Mouse (Mus musculus): ENCODE data around the gene Clrn2. TPM values are rescaled to one million over a fixed set of nuclear protein-coding genes. Genes with fewer than 3 reads are reported as not detected.
A peak's percentile ranks its signal among the peaks of the same experiment; 100 is the strongest.

Gene Clrn2
- polyA plus RNA-seq, 1 experiment from 2014 or later = not detected

- peaks cover 6% of the 10 kb centered on the region; the same call in 1 of the 2 replicates for H3K4me1 ChIP-seq
- 97% methylated on average over 1 of the region's 1 CpGs for WGBS
- H3K4me3 ChIP-seq (replicated peaks) = no peak overlapping the region
- H3K4me2 ChIP-seq = no peak overlapping the region
- no peak overlapping the region for H3K27ac ChIP-seq (replicated peaks)
- H3K9ac ChIP-seq (replicated peaks) = no peak overlapping the region
- no peaks in the 10 kb centered on the region for H3K9me3 ChIP-seq (replicated peaks)
- H3K27me3 ChIP-seq (replicated peaks) = no peaks in the 10 kb centered on the region; the same call in 1 of the 2 replicates
- H3K36me3 ChIP-seq = no peaks in the 10 kb centered on the region
- no peak for ATAC-seq (ENCODE audit: low FRiP score)
Measured at GRCm38 (mm10) chr5:45473521-45473920, 20.0 kb downstream of the Clrn2 start.

- Histone ChIP-seq H3K27me3 (replicated peaks) (no peaks in the 10 kb centered on the region; the same call in 1 of the 2 replicates), H3K4me1 (peaks cover 6% of the 10 kb centered on the region; the same call in 1 of the 2 replicates), H3K4me3 (replicated peaks) (no peak overlapping the region), H3K27ac (replicated peaks) (no peak overlapping the region), H3K36me3 (no peaks in the 10 kb centered on the region), H3K4me2 (no peak overlapping the region), H3K9me3 (replicated peaks) (no peaks in the 10 kb centered on the region), H3K9ac (replicated peaks) (no peak overlapping the region)
- ATAC-seq (ENCODE audit: low FRiP score) = peak; percentile 65; the same call in 1 of the 2 replicates
- 32% methylated on average over 6 of the region's 6 CpGs for WGBS
Measured at GRCm38 (mm10) chr5:45474215-45474614, 20.7 kb downstream of the Clrn2 start.

- Histone ChIP-seq H3K4me3 (replicated peaks) (no peak overlapping the region), H3K9ac (replicated peaks) (no peak overlapping the region), H3K27ac (replicated peaks) (no peak overlapping the region), H3K27me3 (replicated peaks) (no peaks in the 10 kb centered on the region; the same call in 1 of the 2 replicates), H3K4me2 (no peak overlapping the region), H3K36me3 (no peaks in the 10 kb centered on the region), H3K9me3 (replicated peaks) (no peaks in the 10 kb centered on the region), H3K4me1 (peaks cover 6% of the 10 kb centered on the region; the same call in 1 of the 2 replicates)
- 80% methylated on average over 3 of the region's 4 CpGs for WGBS
- ATAC-seq (ENCODE audit: low FRiP score) = no peak
Measured at GRCm38 (mm10) chr5:45474758-45475157, 21.2 kb downstream of the Clrn2 start.

GRCm38 (mm10) chr5:45475771-45476170 lies 22.2 kb downstream of the Clrn2 start:
- Histone ChIP-seq H3K27me3 (replicated peaks) (no peaks in the 10 kb centered on the region; the same call in 1 of the 2 replicates), H3K36me3 (no peaks in the 10 kb centered on the region), H3K4me1 (peaks cover 6% of the 10 kb centered on the region; the same call in 1 of the 2 replicates), H3K4me3 (replicated peaks) (no peak overlapping the region), H3K9ac (replicated peaks) (no peak overlapping the region), H3K4me2 (no peak overlapping the region), H3K9me3 (replicated peaks) (no peaks in the 10 kb centered on the region), H3K27ac (replicated peaks) (no peak overlapping the region)
- 93% methylated on average over 5 of the region's 5 CpGs for WGBS
- ATAC-seq (ENCODE audit: low FRiP score) = no peak

GRCm38 (mm10) chr5:45476288-45476687 lies 22.7 kb downstream of the Clrn2 start:
- no peak for ATAC-seq (ENCODE audit: low FRiP score)
- H3K36me3 ChIP-seq = no peaks in the 10 kb centered on the region
- H3K27ac ChIP-seq (replicated peaks) = no peak overlapping the region
- no peak overlapping the region for H3K9ac ChIP-seq (replicated peaks)
- 26% methylated on average over 6 of the region's 6 CpGs for WGBS
- no peaks in the 10 kb centered on the region for H3K9me3 ChIP-seq (replicated peaks)
- H3K4me3 ChIP-seq (replicated peaks) = no peak overlapping the region
- H3K4me2 ChIP-seq = peak overlapping the region; percentile 11; the same call in 1 of the 2 replicates
- peaks cover 6% of the 10 kb centered on the region; the same call in 1 of the 2 replicates for H3K4me1 ChIP-seq
- no peaks in the 10 kb centered on the region; the same call in 1 of the 2 replicates for H3K27me3 ChIP-seq (replicated peaks)

GRCm38 (mm10) chr5:45477601-45478000 lies 24.1 kb downstream of the Clrn2 start:
- Histone ChIP-seq H3K9ac (replicated peaks) (no peak overlapping the region), H3K9me3 (replicated peaks) (no peaks in the 10 kb centered on the region), H3K27me3 (replicated peaks) (no peaks in the 10 kb centered on the region; the same call in 1 of the 2 replicates), H3K4me1 (peaks cover 6% of the 10 kb centered on the region; the same call in 1 of the 2 replicates), H3K4me2 (no peak overlapping the region), H3K4me3 (replicated peaks) (no peak overlapping the region), H3K27ac (replicated peaks) (no peak overlapping the region), H3K36me3 (no peaks in the 10 kb centered on the region)
- WGBS = 84% methylated on average over 7 of the region's 7 CpGs
- no peak for ATAC-seq (ENCODE audit: low FRiP score)

DNA sequence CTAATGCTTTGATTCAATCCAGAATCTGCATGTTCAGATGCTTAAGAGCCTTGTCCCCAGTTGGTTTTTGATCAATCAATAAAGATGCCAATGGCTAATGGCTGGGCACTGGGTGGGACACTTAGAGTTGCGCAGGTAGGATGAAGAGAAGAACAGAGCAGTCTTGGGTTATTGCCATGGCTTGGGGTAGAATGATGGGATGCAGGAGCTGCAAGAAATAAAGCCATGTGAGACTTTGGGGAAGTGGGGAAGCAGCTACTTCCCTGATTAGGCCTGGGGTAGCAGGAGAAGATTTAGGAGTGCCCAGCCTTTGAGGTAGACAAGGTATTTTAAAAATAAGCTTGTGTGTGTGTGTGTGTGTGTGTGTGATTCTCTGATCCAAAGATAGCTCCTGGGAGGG lies 26.5 kb downstream of the Clrn2 start:
- Histone ChIP-seq H3K36me3 (no peaks in the 10 kb centered on the region), H3K9ac (replicated peaks) (no peak overlapping the region), H3K4me1 (peaks cover 6% of the 10 kb centered on the region; the same call in 1 of the 2 replicates), H3K4me2 (no peak overlapping the region), H3K27ac (replicated peaks) (no peak overlapping the region), H3K4me3 (replicated peaks) (no peak overlapping the region), H3K9me3 (replicated peaks) (no peaks in the 10 kb centered on the region), H3K27me3 (replicated peaks) (no peaks in the 10 kb centered on the region; the same call in 1 of the 2 replicates)
- no peak for ATAC-seq (ENCODE audit: low FRiP score)
- WGBS = 98% methylated on average over 1 of the region's 1 CpGs

GRCm38 (mm10) chr5:45481125-45481524 lies 27.6 kb downstream of the Clrn2 start:
- 88% methylated on average over 2 of the region's 2 CpGs for WGBS
- Histone ChIP-seq H3K4me3 (replicated peaks) (no peak overlapping the region), H3K4me1 (peaks cover 5% of the 10 kb centered on the region; the same call in 1 of the 2 replicates), H3K9me3 (replicated peaks) (no peaks in the 10 kb centered on the region), H3K27me3 (replicated peaks) (no peaks in the 10 kb centered on the region; the same call in 1 of the 2 replicates), H3K27ac (replicated peaks) (no peak overlapping the region), H3K4me2 (no peak overlapping the region), H3K36me3 (no peaks in the 10 kb centered on the region), H3K9ac (replicated peaks) (no peak overlapping the region)
- ATAC-seq (ENCODE audit: low FRiP score) = no peak

GRCm38 (mm10) chr5:45482607-45483006 lies 29.1 kb downstream of the Clrn2 start:
- ATAC-seq (ENCODE audit: low FRiP score) = no peak
- Histone ChIP-seq H3K4me1 (no peaks in the 10 kb centered on the region), H3K27ac (replicated peaks) (no peak overlapping the region), H3K27me3 (replicated peaks) (no peaks in the 10 kb centered on the region; the same call in 1 of the 2 replicates), H3K9me3 (replicated peaks) (no peaks in the 10 kb centered on the region), H3K4me3 (replicated peaks) (no peak overlapping the region), H3K4me2 (no peak overlapping the region), H3K9ac (replicated peaks) (no peak overlapping the region), H3K36me3 (no peaks in the 10 kb centered on the region)
- WGBS = 85% methylated on average over 3 of the region's 3 CpGs

DNA sequence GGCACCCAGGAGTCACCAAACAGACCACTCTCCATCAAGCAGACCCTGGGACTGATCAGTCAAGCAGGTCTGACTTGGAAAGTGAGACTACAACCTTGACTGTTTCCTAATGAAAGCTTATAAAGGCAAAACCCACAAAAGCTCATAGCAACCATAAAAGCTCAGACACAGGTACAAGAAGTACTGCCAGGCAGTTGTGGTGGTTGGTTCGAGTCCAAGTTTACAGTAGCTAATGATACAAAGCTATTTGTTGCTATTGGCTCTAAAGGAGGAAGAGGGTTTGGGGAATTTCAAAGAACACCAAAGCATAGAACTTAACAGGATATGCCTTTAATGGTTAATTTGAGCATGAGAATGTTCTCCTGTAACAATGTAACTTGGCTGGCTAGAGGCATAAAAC lies 30.1 kb downstream of the Clrn2 start:
- H3K27ac ChIP-seq (replicated peaks) = no peak overlapping the region
- H3K4me1 ChIP-seq = no peaks in the 10 kb centered on the region
- no peak for ATAC-seq (ENCODE audit: low FRiP score)
- H3K36me3 ChIP-seq = no peaks in the 10 kb centered on the region
- H3K27me3 ChIP-seq (replicated peaks) = no peaks in the 10 kb centered on the region; the same call in 1 of the 2 replicates
- WGBS = 88% methylated on average over 1 of the region's 1 CpGs
- H3K9ac ChIP-seq (replicated peaks) = no peak overlapping the region
- H3K9me3 ChIP-seq (replicated peaks) = no peaks in the 10 kb centered on the region
- no peak overlapping the region for H3K4me2 ChIP-seq
- H3K4me3 ChIP-seq (replicated peaks) = no peak overlapping the region

DNA sequence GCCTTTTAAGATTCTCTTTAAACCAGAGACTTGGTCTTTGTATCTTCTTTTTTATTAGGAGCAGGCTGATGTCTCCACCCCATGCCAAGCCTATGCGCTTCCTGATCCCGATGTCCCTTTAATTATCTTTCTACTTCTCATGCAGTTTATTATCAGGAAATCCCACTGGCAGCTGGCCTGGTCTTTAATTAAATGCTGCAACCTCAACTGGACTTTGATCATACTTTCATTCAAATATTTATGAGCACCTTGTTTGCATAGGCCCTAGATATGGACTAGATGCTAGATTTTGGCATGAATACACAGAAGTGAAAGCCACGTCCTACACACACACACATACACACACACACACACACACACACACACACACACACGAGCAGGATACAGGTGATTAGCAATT lies 38.2 kb downstream of the Clrn2 start:
- H3K4me3 ChIP-seq (replicated peaks) = no peak overlapping the region
- peaks cover under 1% of the 10 kb centered on the region; the same call in 1 of the 2 replicates for H3K36me3 ChIP-seq
- no peaks in the 10 kb centered on the region for H3K9me3 ChIP-seq (replicated peaks)
- H3K4me2 ChIP-seq = no peak overlapping the region
- ATAC-seq (ENCODE audit: low FRiP score) = no peak
- H3K9ac ChIP-seq (replicated peaks) = no peak overlapping the region
- 69% methylated on average over 4 of the region's 4 CpGs for WGBS
- peaks cover 14% of the 10 kb centered on the region for H3K4me1 ChIP-seq
- H3K27me3 ChIP-seq (replicated peaks) = no peaks in the 10 kb centered on the region
- H3K27ac ChIP-seq (replicated peaks) = no peak overlapping the region

GRCm38 (mm10) chr5:45493191-45494092 lies 39.9 kb downstream of the Clrn2 start, which contains the start of gene Lap3:
Gene Lap3 (plus strand): TSS chr5:45493374.
- H3K4me3 ChIP-seq (replicated peaks) = peak within 1 kb of the TSS; percentile 76
- H3K27ac ChIP-seq (replicated peaks) = peak within 1 kb of the TSS; percentile 65
- peak within 1 kb of the TSS; percentile 76 for H3K9ac ChIP-seq (replicated peaks)
- peak within 1 kb of the TSS; percentile 85 for H3K4me2 ChIP-seq
- no peaks in the 10 kb centered on the region for H3K9me3 ChIP-seq (replicated peaks)
- peak; percentile 97 for ATAC-seq (ENCODE audit: low FRiP score)
- H3K36me3 ChIP-seq = peaks cover 12% of the 10 kb centered on the region; the same call in 1 of the 2 replicates
- no peaks in the 10 kb centered on the region for H3K27me3 ChIP-seq (replicated peaks)
- peaks cover 14% of the 10 kb centered on the region for H3K4me1 ChIP-seq
- WGBS = under 1% methylated on average over 78 of the region's 78 CpGs
